ENCODE assay signal across 10 mouse cellular contexts in genomic region chr13:51737033-51737948, GRCm38 (mm10). TPM values are rescaled to one million over a fixed set of nuclear protein-coding genes. Genes with fewer than 3 reads are reported as not detected.
A peak's percentile ranks its signal among the peaks of the same experiment; 100 is the strongest.
DNase-seq lines count a peak whose midpoint lies in the region; ATAC-seq lines count a peak whose summit lies in the region.
"Had no signal": no experiment of that assay in that cellular context is flagged by ENCODE, and none has a peak within 500 bp of the region (broad histone marks: within the 10 kb centered on the region; RNA-seq: fewer than 3 reads in every experiment).

No protein-coding gene starts in this region.

- no peak for ATAC-seq in hindbrain, embryonic 13.5 days (ENCODE audit: low FRiP score)
- ATAC-seq in hindbrain, embryonic 14.5 days (ENCODE audit: low FRiP score) = no peak
- ATAC-seq: forebrain, embryonic 14.5 days had no signal

- H3K4me3 ChIP-seq in hindbrain, embryonic 13.5 days = no peak overlapping the region
- no peak overlapping the region for H3K4me3 ChIP-seq in hindbrain, embryonic 14.5 days (replicated peaks; ENCODE audit: low read length)
- H3K4me3 ChIP-seq in erythroblast, embryonic 14.5 days (replicated peaks) = peak overlapping the region; percentile 43
- H3K4me3 ChIP-seq: hindbrain, embryonic 15.5 days had no signal

- DNase-seq in hindbrain, embryonic 14.5 days (ENCODE audit: low spot score) = no peak
- peak; percentile 35 for DNase-seq in thymus, postnatal 4 days
- DNase-seq in thymus, postnatal 10 days (ENCODE audit: low spot score in 2 of 2) = no peak
- DNase-seq in urinary bladder, adult 2 months (ENCODE audit: low spot score) = no peak
- no peak for DNase-seq in gastrocnemius, postnatal 14 days
- DNase-seq: cerebellum, adult 11 months had no signal

- 76% methylated on average over 20 of the region's 20 CpGs for WGBS in hindbrain, embryonic 13.5 days
- WGBS in hindbrain, embryonic 14.5 days = 72% methylated on average over 20 of the region's 20 CpGs

- no peaks in the 10 kb centered on the region for H3K9me3 ChIP-seq in hindbrain, embryonic 13.5 days
- H3K9me3 ChIP-seq in hindbrain, embryonic 14.5 days (ENCODE audit: control insufficient read depth, low read length) = no peaks in the 10 kb centered on the region
- H3K9me3 ChIP-seq in erythroblast, embryonic 14.5 days (ENCODE audit: control insufficient read depth, low read length) = no peaks in the 10 kb centered on the region
- H3K9me3 ChIP-seq: hindbrain, embryonic 15.5 days had no signal

- H3K9ac ChIP-seq in hindbrain, embryonic 13.5 days = no peak overlapping the region
- no peak overlapping the region for H3K9ac ChIP-seq in hindbrain, embryonic 14.5 days
- H3K9ac ChIP-seq: hindbrain, embryonic 15.5 days had no signal

- intact Hi-C loops in gastrocnemius, postnatal 14 days (cut with DNase I; ENCODE audit: low total_unique reads) = no loop called here

- H3K4me2 ChIP-seq in hindbrain, embryonic 13.5 days = no peak overlapping the region
- H3K4me2 ChIP-seq in hindbrain, embryonic 14.5 days (replicated peaks) = no peak overlapping the region
- H3K4me2 ChIP-seq: hindbrain, embryonic 15.5 days had no signal

- peaks cover 16% of the 10 kb centered on the region for H3K4me1 ChIP-seq in hindbrain, embryonic 13.5 days (replicated peaks)
- H3K4me1 ChIP-seq in hindbrain, embryonic 14.5 days (replicated peaks; ENCODE audit: control insufficient read depth, insufficient read depth, low read length) = peaks cover 6% of the 10 kb centered on the region
- H3K4me1 ChIP-seq in erythroblast, embryonic 14.5 days (ENCODE audit: control insufficient read depth) = peaks cover 67% of the 10 kb centered on the region

- H3K27me3 ChIP-seq in hindbrain, embryonic 13.5 days = no peaks in the 10 kb centered on the region
- H3K27me3 ChIP-seq in hindbrain, embryonic 14.5 days (ENCODE audit: control insufficient read depth, insufficient read depth, low read length) = no peaks in the 10 kb centered on the region
- no peaks in the 10 kb centered on the region for H3K27me3 ChIP-seq in erythroblast, embryonic 14.5 days (ENCODE audit: control insufficient read depth)
- H3K27me3 ChIP-seq: hindbrain, embryonic 15.5 days had no signal

- no peaks in the 10 kb centered on the region for H3K36me3 ChIP-seq in hindbrain, embryonic 13.5 days
- H3K36me3 ChIP-seq in hindbrain, embryonic 14.5 days (replicated peaks; ENCODE audit: control insufficient read depth, insufficient read depth) = no peaks in the 10 kb centered on the region
- H3K36me3 ChIP-seq in erythroblast, embryonic 14.5 days (ENCODE audit: control insufficient read depth) = no peaks in the 10 kb centered on the region; the same call in 1 of the 2 replicates
- H3K36me3 ChIP-seq: hindbrain, embryonic 15.5 days had no signal

- 0 out of 2 replicates have a peak overlapping the region, but pooled peaks have one; percentile 8 for H3K27ac ChIP-seq in hindbrain, embryonic 13.5 days
- no peak overlapping the region for H3K27ac ChIP-seq in hindbrain, embryonic 14.5 days
- H3K27ac ChIP-seq: hindbrain, embryonic 15.5 days had no signal

RNA-seq across cellular contexts. Expression of gene Sema4d, which starts 56.3 kb away (rescaled TPM):
- 10.5 and 10.9 TPM in 2 replicates for polyA plus RNA-seq in hindbrain, embryonic 13.5 days (2015; fragmentation: Nextera tagmentation; extraction: Ambion mirVana)
- polyA plus RNA-seq in hindbrain, embryonic 14.5 days (2014; fragmentation: Nextera tagmentation; extraction: Ambion mirVana) = 16.2 and 17.8 TPM in 2 replicates
- polyA plus RNA-seq in erythroblast, embryonic 14.5 days (2012) = 0.56 and 0.76 TPM in 2 replicates
- 6.1 and 8.1 TPM in 2 replicates for polyA plus RNA-seq in urinary bladder, adult 2 months (2012; rRNA removed)
- total RNA-seq in gastrocnemius, postnatal 14 days (2021) = 100 to 1,000 TPM; 126 to 130 TPM
